Mouse (Mus musculus): ENCODE data around the gene Trim45. TPM values are rescaled to one million over a fixed set of nuclear protein-coding genes. Genes with fewer than 3 reads are reported as not detected.

Trim45 gene
- total RNA-seq, 2 experiments from 2014 or later = 9.1 to 10.4 TPM

Other genes with a start within 250 kb of the Trim45 start
- gene Man1a2, start 236.7 kb upstream of the Trim45 start, total RNA-seq (2021) = 10 to 100 TPM; 59.2 to 59.6 TPM
- under 1 TPM; 0.37 to 0.50 TPM for gene Vtcn1, start 96.7 kb upstream of the Trim45 start, total RNA-seq (2021)
- gene Ttf2, start 47.5 kb downstream of the Trim45 start, total RNA-seq (2021) = 1 to 10 TPM; 3.4 to 3.9 TPM
- under 1 TPM; 0.37 to 0.43 TPM for gene Cd101, start 107.4 kb downstream of the Trim45 start, total RNA-seq (2021)
- gene Ptgfrn, start 188.1 kb downstream of the Trim45 start, total RNA-seq (2021) = 10 to 100 TPM; 48.9 to 49.4 TPM

Measured in heart, postnatal 14 days (tissue).